Mouse (Mus musculus) stomach, postnatal 0 days (tissue): ENCODE data around the gene Cpne2.

ENCODE experiments used
- CTCF ChIP-seq: IDR thresholded peaks from 2 replicates; pipeline ENCODE4 v1.5.1; 2016; ENCODE audit warnings: antibody characterized with exemption, low read depth, mild to moderate bottlenecking, moderate library complexity
- EP300 ChIP-seq: optimal IDR thresholded peaks from 2 replicates; pipeline ENCODE3; 2016; ENCODE audit warnings: antibody characterized with exemption

DNA sequence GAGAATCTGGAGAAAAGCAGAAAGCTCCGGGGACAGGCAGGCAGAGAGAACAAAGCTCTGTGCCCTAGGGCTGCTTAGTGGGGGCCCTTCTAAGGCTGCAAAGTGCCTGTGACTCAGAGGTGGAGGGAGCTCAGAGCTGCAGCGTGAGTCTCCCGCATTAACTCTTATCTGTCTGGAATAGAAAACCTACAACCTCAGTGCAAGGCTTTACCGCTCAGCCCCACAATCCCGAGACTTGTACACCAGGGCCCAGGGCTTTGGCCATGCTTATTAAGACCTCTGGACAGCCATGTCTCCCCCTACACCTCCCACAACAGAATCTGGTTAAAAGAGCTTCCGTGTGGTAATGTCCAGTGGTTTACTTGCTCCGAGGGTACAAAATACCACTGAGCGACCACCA lies 790 bp upstream of the Cpne2 start:
- TF ChIP-seq CTCF, result no peak
- TF ChIP-seq EP300, result no peak
